Mouse (Mus musculus) cerebellum, adult 2 months (tissue): ENCODE measurements at regions not wholly inside any gene's neighbourhood (a gene's known extent, or its start where the extent isn't known, plus 50 kb on each side); places are given as distances from the start of the nearest gene placed in this dataset.

Experiments
- DNase-seq, 2 experiments: peaks; one replicate each; pipeline ENCODE4 v3.0.0; 2021
- H3K27ac ChIP-seq: fragments of 200-500 bp; 2 replicates; pipeline ENCODE4 v1.5.1; 2012; ENCODE audit warnings: low read length, control low read depth, inconsistent platforms; ENCODE audit not compliant: insufficient read depth
- H3K27me3 ChIP-seq: fragments of 200-500 bp; 2 replicates; pipeline ENCODE4 v1.6.1; 2012; ENCODE audit warnings: inconsistent platforms, mild to moderate bottlenecking, low read length, moderate library complexity; ENCODE audit not compliant: control insufficient read depth, insufficient read depth
- H3K4me1 ChIP-seq: fragments of 200-500 bp; 2 replicates; pipeline ENCODE4 v1.6.1; 2011; ENCODE audit warnings: low read length; ENCODE audit not compliant: control insufficient read depth, insufficient read depth
- H3K4me3 ChIP-seq: fragments of 200-500 bp; replicated peaks from 2 replicates; pipeline ENCODE3; 2011; ENCODE audit warnings: mild to moderate bottlenecking, low read depth, low read length, control low read depth; ENCODE audit not compliant: insufficient read depth
- CTCF ChIP-seq: fragments of 200-500 bp; IDR thresholded peaks from 2 replicates; pipeline ENCODE4 v1.5.1; 2011; ENCODE audit warnings: low read depth, mild to moderate bottlenecking, control low read depth, low read length, moderate library complexity, borderline replicate concordance; ENCODE audit not compliant: insufficient read depth
- POLR2A ChIP-seq: fragments of 200-500 bp; IDR thresholded peaks from 2 replicates; pipeline ENCODE4 v1.6.1; 2011; ENCODE audit warnings: low read length, control low read depth, borderline replicate concordance; ENCODE audit not compliant: insufficient read depth
- WGBS: fragments of 180-500 bp; shearing (Covaris S2); methylation state at CpG from one replicate; pipeline ENCODE4 v1.1.7; 2018; 5-methylcytosine and 5-hydroxymethylcytosine counted together

- TF ChIP-seq CTCF (no peak), POLR2A (no peak)
- WGBS, result 85% methylated on average over 4 of the region's 4 CpGs
- no peak overlapping the region for H3K4me3 ChIP-seq
- no peaks in the 10 kb centered on the region for H3K27me3 ChIP-seq
- no peaks in the 10 kb centered on the region for H3K4me1 ChIP-seq
- no peak for DNase-seq
- H3K27ac ChIP-seq, result no peak overlapping the region
Measured at GRCm38 (mm10) chr14:46224421-46224950, 154.7 kb upstream of the Gm15217 start.

- H3K27me3 ChIP-seq, result no peaks in the 10 kb centered on the region
- no peak overlapping the region for H3K4me3 ChIP-seq
- H3K27ac ChIP-seq, result no peak overlapping the region
- no peaks in the 10 kb centered on the region for H3K4me1 ChIP-seq
- DNase-seq, result no peak
- TF ChIP-seq CTCF (no peak), POLR2A (no peak)
- WGBS, result 51% methylated on average over 6 of the region's 6 CpGs
Measured at GRCm38 (mm10) chr14:46225851-46226608, 153.2 kb upstream of the Gm15217 start.

GRCm38 (mm10) chr14:46234040-46234439, 145.2 kb upstream of the Gm15217 start:
- no peak for DNase-seq
- H3K27ac ChIP-seq, result no peak overlapping the region
- 59% methylated on average over 3 of the region's 3 CpGs for WGBS
- no peaks in the 10 kb centered on the region for H3K4me1 ChIP-seq
- TF ChIP-seq POLR2A (no peak), CTCF (no peak)
- no peak overlapping the region for H3K4me3 ChIP-seq
- H3K27me3 ChIP-seq, result no peaks in the 10 kb centered on the region

GRCm38 (mm10) chr14:46234835-46235234, 144.4 kb upstream of the Gm15217 start:
- no peak for DNase-seq
- TF ChIP-seq CTCF, result no peak
- no peak for TF ChIP-seq POLR2A
- no peak overlapping the region for H3K27ac ChIP-seq
- H3K27me3 ChIP-seq, result no peaks in the 10 kb centered on the region
- WGBS, result 66% methylated on average over 8 of the region's 8 CpGs
- H3K4me3 ChIP-seq, result no peak overlapping the region
- no peaks in the 10 kb centered on the region for H3K4me1 ChIP-seq

GRCm38 (mm10) chr14:46240046-46240800, 139.0 kb upstream of the Gm15217 start:
- WGBS, result 66% methylated on average over 15 of the region's 15 CpGs
- Histone ChIP-seq H3K27ac (no peak overlapping the region), H3K4me3 (no peak overlapping the region), H3K4me1 (no peaks in the 10 kb centered on the region), H3K27me3 (no peaks in the 10 kb centered on the region)
- TF ChIP-seq POLR2A (no peak), CTCF (no peak)
- DNase-seq, result no peak

- no peak for DNase-seq
Measured at GRCm38 (mm10) chr14:46240896-46241295, 138.3 kb upstream of the Gm15217 start.

GRCm38 (mm10) chr14:46247491-46248484, 131.4 kb upstream of the Gm15217 start:
- TF ChIP-seq POLR2A, result no peak
- no peak for TF ChIP-seq CTCF
- H3K4me1 ChIP-seq, result no peaks in the 10 kb centered on the region
- H3K27ac ChIP-seq, result no peak overlapping the region
- H3K27me3 ChIP-seq, result no peaks in the 10 kb centered on the region
- no peak overlapping the region for H3K4me3 ChIP-seq
- no peak for DNase-seq
- WGBS, result 76% methylated on average over 16 of the region's 16 CpGs

More at GRCm38 (mm10) chr14:46240896-46241295, 138.3 kb upstream of the Gm15217 start:
- no peaks in the 10 kb centered on the region for H3K4me1 ChIP-seq
- WGBS, result 80% methylated on average over 2 of the region's 2 CpGs
- H3K27me3 ChIP-seq, result no peaks in the 10 kb centered on the region
- H3K27ac ChIP-seq, result no peak overlapping the region
- no peak for TF ChIP-seq POLR2A
- TF ChIP-seq CTCF, result no peak
- no peak overlapping the region for H3K4me3 ChIP-seq
